Mouse (Mus musculus) ovary, adult 18-20 months (tissue): ENCODE results near the gene Cpt1b.

Source experiments
- DNase-seq: peaks from one replicate; pipeline ENCODE4 v3.0.0; 2022; ENCODE audit warnings: low spot score, mixed read lengths

Gene Cpt1b

DNA sequence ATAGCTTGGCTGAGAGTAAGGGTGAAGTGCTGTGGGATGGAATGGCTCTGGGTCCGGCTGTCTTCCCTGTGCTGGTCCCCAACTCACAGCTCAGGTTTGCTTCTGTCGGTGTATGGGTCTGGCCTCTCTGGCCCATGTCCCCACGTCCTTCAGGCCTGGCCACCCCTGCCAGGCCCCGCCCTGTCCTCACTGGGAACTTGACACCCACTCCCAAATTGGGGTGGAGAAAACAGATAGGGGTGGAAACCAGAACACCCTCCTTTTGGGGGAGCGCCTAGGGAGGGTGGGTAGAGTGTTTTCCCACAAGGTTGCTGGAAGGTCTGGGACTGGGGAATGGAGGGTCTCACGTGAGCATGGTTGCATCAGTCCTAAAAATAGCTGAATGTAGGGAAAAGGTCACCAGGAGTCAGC, at the start of gene Cpt1b:
Cpt1b (minus strand) TSS at position 153 of the 411 bp plus-strand sequence.
- no peak for DNase-seq

DNA sequence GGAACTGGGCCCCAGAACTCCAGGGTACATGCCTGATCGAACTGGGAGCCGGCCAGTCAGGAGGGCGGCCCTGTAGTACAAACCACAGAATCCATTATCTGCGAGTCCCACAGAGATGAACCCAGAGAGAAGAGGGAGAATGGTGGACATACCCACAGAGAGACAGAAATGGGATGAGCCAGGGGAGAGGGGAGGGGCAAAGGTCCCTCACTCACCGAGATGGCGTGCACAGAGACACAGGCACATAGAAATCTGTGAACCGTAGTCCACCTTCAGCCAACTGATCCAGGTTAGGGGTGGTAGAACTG, 49.6 kb upstream of the Cpt1b start:
- DNase-seq, result no peak

DNA sequence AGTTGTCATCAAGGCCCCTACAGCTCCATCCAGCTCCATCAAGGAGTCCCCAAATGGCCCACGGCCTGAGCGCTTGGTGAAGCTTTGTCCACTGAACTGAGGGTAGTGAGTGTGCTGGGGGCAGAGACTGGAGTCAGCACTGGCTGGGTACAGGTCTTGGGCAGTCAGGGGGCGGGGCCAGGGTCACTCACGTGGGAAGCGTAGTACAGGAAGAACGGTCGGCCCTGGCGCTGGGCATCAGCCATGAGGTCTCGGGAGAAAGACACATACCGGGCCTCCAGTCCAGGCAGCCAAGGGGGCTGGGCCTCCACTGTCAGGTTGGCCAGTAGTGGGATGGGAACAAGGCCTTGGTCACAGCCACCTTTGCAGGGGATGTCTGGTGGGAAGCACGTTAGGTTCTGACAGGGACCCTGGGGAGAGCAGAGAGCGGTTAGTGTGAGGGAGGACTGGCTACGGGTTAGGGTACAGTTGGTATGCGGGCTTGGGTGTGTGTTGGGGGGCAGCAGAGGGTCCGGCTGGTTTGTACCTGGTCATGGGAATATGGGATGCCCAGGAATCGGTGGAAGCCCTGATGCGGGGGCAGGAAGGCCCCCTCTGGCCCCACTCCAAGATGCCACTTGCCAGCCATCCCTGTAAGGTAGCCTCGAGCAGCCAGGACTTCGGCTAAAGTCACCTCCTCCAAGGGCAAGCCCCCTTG, 49.1 kb upstream of the Cpt1b start:
- DNase-seq, result no peak

DNA sequence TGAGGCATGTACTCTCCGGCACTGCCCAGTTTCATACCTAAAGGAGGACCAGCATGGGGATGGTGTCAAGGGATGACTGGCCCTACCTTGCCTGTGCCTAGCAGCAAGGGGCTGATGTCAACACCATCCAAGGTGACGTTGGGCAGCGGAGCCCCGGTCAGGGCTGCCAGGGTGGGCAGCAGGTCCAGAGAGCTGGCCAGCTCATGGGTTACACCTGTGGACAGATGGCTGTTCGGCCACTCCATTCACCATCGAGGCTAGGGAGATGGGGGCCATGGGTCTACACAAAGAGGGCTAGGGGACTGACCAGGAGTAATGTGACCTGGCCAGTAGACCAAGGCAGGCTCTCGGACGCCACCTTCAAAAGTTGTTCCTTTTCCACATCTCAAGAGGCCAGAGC, 48.3 kb upstream of the Cpt1b start:
- no peak for DNase-seq

DNA sequence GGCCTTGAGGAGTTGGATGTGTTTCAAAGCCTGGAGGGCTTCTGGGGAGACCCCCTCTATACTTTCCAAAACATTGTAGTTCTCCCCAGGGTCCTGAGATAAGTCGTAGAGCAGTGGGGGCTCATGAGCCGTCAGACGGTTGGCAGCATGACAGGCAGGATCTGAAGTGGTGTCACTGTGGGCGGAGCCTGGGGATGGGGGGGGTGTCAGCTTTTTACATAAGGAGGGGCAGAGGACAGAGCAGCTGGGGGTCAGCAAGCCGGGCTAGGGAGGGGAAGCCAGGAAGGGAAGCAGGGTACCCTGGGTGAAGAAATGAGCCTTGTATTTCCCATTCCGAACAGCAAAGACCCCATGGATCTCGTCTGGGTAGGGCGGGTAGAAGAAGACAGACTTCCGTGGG, 47.7 kb upstream of the Cpt1b start:
- DNase-seq, result no peak

DNA sequence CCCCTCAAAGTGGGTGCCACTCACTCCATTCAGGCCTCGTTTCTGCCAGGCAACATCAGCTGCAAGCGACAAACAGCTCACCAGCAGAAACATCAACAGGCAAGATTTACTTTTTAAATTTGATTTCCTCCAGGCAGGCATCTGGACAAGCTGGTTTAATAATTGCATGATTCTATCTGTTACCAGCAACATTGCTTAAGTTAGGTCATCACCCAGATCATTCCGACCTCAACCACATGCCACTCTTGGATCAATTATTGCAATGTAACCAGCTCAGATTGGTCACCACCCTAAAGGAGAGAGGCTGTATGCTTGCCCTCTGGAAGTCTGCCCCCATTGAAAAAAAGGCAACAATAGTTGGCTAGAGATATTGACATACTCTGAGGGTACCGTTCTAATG, 45.8 kb upstream of the Cpt1b start:
- no peak for DNase-seq

- DNase-seq, result no peak
These were observed 42.9 kb upstream of the Cpt1b start for GRCm38 (mm10) chr15:89468577-89468976.

- no peak for DNase-seq
These were observed 39.4 kb upstream of the Cpt1b start for GRCm38 (mm10) chr15:89465052-89465451.

GRCm38 (mm10) chr15:89463334-89464235, 37.9 kb upstream of the Cpt1b start:
- DNase-seq, result no peak

DNA sequence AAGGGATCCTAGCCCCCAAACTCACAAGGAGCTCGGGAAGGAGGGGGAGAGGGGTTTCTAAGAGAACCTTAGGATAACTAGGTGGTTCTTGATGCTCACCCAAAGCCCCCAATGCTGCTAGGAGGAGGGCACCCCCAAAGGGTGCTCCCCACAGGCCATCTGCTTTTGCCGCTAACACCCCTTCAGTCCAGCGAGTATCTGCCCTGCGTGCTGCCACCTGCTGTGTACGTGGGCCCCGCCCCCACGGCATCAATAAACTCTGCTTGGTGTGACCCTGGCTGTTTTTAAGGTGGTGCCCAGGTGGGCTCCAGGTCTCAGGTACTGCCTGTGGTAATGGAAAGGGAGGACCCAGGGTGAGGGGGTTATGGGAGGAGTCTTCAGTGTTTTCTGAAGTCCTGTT, 36.5 kb upstream of the Cpt1b start:
- no peak for DNase-seq

DNA sequence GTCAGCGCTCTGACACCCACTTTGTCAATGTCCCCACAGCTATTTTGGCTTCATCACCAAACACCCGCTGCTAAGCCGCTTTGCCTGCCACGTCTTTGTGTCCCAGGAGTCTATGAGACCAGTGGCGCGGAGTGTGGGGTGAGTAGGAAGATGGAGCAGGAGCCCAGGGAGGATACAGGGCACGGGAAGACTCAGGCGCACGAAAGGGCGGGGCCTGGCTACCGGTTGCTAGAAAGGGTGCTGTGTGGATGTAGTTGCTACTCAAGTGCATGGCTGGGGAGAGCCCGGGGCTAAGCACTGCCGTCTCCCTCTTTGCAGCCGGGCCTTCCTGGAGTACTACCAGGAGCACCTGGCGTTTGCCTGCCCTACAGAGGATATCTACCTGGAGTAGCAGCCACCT, 35.7 kb upstream of the Cpt1b start:
- DNase-seq, result no peak

- no peak for DNase-seq
These were observed 34.6 kb upstream of the Cpt1b start for GRCm38 (mm10) chr15:89460298-89460697.

DNA sequence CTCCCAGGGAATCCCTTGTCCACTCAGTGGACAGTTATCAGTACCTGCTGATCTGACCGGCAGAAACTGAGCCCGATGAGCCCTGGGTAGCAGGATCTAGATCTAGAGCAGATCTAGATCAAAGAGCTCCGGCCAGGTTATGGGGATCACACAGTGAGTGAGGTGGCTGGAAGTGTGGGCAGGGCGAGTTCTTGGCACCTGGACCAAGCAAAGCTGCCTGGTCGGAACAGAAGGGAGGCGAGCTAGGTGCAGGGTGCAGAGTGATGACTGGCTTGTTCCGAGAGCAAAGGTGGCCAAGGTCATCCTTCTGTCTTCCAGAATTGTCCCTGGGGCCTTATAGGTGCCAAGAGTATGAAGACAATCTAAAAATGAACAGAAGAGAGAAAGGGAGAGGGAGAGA, 34.2 kb upstream of the Cpt1b start:
- DNase-seq, result no peak

DNA sequence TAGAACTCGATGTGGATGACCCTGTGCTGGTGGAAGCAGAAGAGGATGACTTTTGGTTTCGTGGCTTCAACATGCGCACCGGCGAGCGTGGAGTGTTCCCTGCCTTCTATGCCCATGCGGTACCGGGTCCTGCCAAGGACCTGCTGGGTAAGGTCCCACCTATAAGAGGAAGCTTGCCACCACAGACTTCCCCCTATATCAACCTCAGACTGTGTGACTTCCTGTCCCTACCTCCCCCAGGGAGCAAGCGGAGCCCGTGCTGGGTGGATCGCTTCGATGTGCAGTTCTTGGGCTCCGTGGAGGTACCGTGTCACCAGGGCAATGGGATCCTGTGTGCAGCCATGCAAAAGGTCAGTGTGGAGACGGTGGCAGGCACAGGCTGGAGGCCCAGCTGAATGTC, 33.3 kb upstream of the Cpt1b start:
- no peak for DNase-seq

DNA sequence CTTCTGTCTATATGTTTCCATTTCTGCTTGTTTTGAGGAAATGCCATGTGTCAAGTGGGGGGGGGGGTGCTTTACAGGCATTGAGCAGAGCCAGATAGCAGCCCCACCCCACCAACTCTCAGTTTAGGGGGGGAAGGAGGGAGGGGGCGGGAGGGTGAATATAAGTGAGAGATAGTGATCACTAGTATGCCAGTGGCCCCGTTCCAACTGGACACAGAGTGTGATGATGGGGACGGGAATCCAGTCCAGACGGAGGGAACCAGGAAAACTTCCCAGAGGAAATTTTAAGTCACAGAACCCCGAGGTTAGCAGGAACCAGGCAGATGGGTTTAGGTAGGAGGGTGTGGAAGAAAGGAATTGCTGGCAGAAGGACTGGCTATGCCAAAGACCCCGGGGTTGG, 30.0 kb upstream of the Cpt1b start:
- DNase-seq, result no peak

GRCm38 (mm10) chr15:89454857-89455256, 29.2 kb upstream of the Cpt1b start:
- DNase-seq, result no peak

DNA sequence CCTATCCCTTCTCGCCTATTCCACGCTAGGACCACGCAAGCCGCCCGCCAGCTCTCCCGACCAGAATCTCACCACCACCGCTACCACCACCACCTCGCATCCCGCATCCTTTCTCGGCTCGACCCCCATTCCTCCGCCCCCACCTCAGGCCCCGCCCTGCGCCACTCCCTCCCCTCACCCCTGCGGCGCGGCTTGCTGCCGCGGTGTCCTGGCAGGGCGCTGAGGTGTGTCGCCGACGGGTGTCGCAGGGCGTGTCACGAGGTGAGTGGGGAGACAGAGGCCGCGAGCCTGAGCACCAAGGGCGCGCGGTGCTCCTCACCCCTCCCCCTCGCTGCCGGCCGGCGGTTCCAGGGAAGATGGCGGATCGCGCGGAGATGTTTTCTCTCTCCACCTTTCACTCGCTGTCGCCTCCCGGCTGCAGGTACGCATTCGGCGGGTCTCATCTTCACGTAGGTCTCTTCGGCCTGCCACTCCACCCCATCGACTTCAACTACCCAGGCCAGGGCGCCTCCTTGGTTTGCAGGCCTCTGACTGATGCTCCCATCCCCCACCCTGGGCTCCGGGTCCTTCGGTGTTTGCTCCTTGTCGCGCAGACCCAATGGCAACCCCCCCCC, 28.3 kb upstream of the Cpt1b start, which contains the start of gene Mapk8ip2:
Mapk8ip2 (plus strand) TSS at position 49 of the 614 bp plus-strand sequence.
- DNase-seq, result no peak

DNA sequence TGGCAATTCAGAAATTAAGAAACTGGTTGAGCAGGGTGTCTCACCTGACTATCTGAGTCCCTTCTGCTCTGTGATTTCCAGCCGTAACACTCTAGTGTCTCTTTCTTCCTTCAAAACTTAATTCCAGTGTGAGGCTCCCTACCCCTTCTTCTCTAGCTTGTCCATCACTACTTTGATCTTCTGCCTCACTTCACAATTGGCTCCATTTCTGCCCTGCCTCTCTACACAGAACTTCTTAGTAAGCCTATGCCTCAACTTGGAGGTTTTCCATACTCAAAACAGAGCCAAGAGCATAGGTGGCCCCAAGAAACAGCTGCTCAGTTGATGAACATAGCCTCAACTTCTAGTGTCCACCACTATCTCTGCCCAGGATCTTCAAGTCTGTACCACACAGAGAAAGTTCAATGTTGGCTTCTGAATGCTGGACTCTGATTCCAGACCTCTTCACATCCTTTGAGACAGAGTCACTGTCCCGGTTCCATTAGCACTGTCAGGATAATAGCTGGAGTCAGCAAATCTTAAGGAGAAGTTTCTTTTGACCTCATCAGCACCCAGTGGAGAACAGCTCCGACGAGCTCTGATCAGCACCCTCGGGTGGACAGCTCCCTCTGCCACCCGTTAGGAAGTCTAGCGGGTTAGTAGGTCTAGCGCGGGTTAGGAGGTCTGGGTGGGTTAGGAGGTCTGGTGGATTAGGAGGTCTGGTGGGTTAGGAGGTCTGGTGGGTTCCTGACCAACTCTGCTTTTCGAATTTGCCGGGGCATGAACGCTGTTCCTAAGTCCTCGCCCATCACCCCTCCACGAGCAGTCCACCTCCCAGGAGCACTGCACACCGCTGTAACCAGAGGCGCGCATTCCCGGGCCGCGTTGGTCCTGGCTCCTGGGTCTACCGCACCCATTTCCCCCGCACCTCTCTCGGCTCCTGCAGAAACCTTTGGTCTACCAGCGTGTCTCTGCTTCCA, 27.5 kb upstream of the Cpt1b start:
- DNase-seq, result no peak

DNA sequence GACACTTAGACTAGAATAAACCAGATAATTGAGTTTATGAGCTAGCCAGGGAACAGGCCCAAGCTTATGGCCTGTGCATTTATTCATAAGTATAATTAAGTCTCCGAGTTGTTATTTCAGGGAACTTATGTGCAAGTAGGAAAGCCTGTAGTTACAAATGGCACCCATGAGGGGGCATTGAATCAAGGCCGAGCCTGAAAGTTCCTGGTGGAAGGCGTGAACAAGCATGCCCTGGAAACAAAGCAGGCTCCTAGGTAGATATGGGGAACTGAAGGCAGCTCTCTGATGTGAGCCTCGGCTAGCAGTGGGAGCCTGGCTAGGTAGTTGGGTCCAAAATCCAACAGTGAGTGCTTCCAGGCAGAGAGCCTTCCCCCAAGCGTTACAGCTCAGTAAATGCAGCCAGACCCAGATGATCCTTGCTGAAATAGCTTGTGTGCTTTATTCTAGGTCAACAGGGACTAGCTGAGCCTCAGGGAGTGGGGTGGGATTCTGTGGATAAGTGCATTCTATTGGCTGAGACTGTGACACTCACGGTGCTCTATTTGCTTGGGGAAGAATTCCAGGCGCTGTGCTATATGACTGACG, 16.9 kb upstream of the Cpt1b start:
- no peak for DNase-seq

GRCm38 (mm10) chr15:89435878-89436277, 10.2 kb upstream of the Cpt1b start:
- DNase-seq, result no peak

GRCm38 (mm10) chr15:89434136-89434535, 8.5 kb upstream of the Cpt1b start:
- no peak for DNase-seq

GRCm38 (mm10) chr15:89432946-89433345, 7.3 kb upstream of the Cpt1b start:
- DNase-seq, result no peak
